Mouse (Mus musculus): ENCODE results near the gene Camkmt. TPM values are rescaled to one million over a fixed set of nuclear protein-coding genes. Genes with fewer than 3 reads are reported as not detected.

Gene Camkmt
- polyA plus RNA-seq, 1 experiment: 3.3 TPM

DNA sequence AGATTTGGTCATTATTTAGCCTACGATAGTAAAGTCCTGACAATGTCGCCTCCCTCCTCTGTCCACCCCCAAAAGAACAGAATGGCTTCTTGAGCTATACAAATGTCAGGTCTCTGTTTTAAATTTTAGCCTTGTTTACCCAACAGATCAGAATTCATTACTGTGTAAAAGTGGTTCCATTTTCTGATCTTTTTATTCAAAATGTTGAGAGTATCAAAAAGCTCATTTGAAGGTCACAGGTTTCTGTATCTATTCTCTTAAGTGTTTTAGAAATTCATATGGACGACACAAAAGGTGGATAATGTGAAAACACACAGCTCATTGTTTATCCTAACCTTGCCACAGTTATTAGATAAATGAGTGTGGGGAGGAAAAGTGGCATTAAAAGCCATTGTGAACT is 397.2 kb downstream of the Camkmt start:
- no peak for DNase-seq (ENCODE audit: low read depth in 1 of 2, low spot score in 2 of 2)
- H3K4me1 ChIP-seq (ENCODE audit: control insufficient read depth, insufficient read depth, insufficient read length): no peaks in the 10 kb centered on the region
- WGBS: 72% methylated on average over 3 of the region's 3 CpGs
- no peak overlapping the region for H3K4me3 ChIP-seq (ENCODE audit: extremely low read depth, insufficient read depth, insufficient read length)
- peaks cover 17% of the 10 kb centered on the region for H3K27me3 ChIP-seq (ENCODE audit: control insufficient read depth, insufficient read depth, low read length)
- H3K27ac ChIP-seq (ENCODE audit: insufficient read depth, low read length): no peak overlapping the region
- no peaks in the 10 kb centered on the region for H3K36me3 ChIP-seq (ENCODE audit: control insufficient read depth, insufficient read depth, low read length)
- TF ChIP-seq CTCF (IDR thresholded peaks at IDR 0.05; ENCODE audit: extremely low read depth, insufficient read depth, insufficient read length, insufficient replicate concordance): no peak
- TF ChIP-seq POLR2A (IDR thresholded peaks at IDR 0.05; ENCODE audit: low read depth, low read length): no peak

DNA sequence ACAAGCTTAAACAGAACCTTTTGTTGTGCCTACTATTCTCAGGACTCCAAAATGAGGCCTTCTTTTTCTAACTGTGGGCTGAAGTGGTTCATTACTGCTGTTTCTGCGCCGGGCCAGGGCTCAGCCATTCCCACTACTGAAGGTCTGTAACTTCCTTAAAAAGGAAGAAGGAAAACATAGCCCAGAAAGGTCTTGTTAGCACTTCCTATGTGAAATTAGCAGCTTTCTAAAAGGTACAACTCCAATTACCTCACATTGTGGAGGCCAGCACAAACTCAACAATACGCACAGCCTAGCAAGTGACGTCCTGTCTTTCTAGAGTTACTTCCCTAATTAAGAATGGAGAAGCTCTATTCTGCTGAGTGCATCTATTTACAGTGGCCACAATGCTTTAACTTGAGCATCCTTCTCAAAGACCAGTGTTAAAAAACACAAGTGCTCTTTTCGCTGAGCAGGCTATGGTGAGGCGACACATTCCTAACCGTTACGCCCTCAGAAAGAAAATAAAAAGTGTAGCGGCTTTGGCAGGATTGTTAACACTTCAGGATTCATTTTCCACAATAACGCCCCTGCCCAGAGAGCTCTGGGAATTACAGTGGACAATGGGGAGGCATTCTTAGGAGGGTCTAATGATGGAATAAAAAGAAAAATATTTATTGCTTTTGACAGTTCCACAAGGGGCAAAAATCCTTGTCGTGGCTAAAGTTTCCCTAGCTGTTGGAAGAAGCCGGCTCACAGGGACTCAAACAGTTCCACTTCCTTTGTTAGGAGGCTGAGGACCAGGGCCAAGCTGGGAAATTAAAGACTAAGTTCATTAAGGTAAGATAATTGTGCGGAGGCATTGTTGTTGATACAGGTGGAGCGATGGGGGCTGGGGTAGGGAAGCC is 398.5 kb downstream of the Camkmt start:
- Histone ChIP-seq H3K4me3 (ENCODE audit: extremely low read depth, insufficient read depth, insufficient read length) (no peak overlapping the region), H3K27me3 (ENCODE audit: control insufficient read depth, insufficient read depth, low read length) (peaks cover 17% of the 10 kb centered on the region), H3K36me3 (ENCODE audit: control insufficient read depth, insufficient read depth, low read length) (no peaks in the 10 kb centered on the region), H3K4me1 (ENCODE audit: control insufficient read depth, insufficient read depth, insufficient read length) (no peaks in the 10 kb centered on the region), H3K27ac (ENCODE audit: insufficient read depth, low read length) (no peak overlapping the region)
- WGBS: 15% methylated on average over 14 of the region's 14 CpGs
- TF ChIP-seq CTCF (IDR thresholded peaks at IDR 0.05; ENCODE audit: extremely low read depth, insufficient read depth, insufficient read length, insufficient replicate concordance): no peak
- no peak for TF ChIP-seq POLR2A (IDR thresholded peaks at IDR 0.05; ENCODE audit: low read depth, low read length)
- DNase-seq (ENCODE audit: low read depth in 1 of 2, low spot score in 2 of 2): no peak

DNA sequence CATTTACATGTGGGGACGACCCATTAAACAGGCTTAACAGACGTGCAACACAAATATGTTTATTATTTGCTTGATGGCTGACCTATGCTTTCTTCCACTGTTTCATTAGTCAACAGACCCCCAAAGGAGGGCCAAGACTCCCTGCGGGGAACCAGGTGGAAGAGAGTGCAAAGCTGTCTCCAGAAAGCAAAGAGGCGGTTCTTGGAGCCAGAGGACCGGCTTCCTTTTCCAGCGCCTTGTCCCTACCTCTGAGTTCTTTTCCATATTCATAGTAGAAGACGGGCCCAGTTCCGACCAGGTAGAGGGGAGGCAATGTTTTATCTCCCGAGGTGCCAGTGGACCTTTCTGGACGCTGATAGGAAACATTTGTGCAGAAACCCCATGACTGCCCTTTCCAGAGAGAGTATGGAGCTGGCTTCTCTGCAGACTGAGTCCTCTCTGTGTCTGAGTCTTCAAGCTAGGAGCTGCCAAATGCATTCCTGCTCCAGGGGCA is 399.2 kb downstream of the Camkmt start:
- no peak for DNase-seq (ENCODE audit: low read depth in 1 of 2, low spot score in 2 of 2)
- Histone ChIP-seq H3K4me3 (ENCODE audit: extremely low read depth, insufficient read depth, insufficient read length) (no peak overlapping the region), H3K27me3 (ENCODE audit: control insufficient read depth, insufficient read depth, low read length) (peaks cover 16% of the 10 kb centered on the region), H3K36me3 (ENCODE audit: control insufficient read depth, insufficient read depth, low read length) (no peaks in the 10 kb centered on the region), H3K27ac (ENCODE audit: insufficient read depth, low read length) (no peak overlapping the region), H3K4me1 (ENCODE audit: control insufficient read depth, insufficient read depth, insufficient read length) (no peaks in the 10 kb centered on the region)
- TF ChIP-seq POLR2A (IDR thresholded peaks at IDR 0.05; ENCODE audit: low read depth, low read length) (no peak), CTCF (IDR thresholded peaks at IDR 0.05; ENCODE audit: extremely low read depth, insufficient read depth, insufficient read length, insufficient replicate concordance) (no peak)
- 13% methylated on average over 10 of the region's 10 CpGs for WGBS

DNA sequence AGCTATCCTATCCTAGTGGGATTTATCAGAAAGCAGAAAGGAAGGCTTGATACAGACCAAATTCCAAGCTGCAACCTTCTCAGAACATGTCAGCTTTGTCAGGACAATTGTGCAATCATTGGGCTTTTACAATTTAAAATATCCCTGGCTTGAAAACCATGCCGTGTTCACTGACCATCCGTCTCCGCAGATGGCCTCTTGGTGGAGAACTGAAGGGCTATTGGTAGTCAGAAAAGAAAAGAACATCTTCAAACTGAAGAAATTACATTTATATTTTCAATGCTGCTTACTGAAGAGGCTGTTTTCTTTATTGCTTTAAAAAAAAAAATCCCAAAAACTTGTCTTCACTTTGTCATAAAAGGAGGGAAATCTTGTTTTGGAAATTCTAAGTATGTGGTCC is 401.1 kb downstream of the Camkmt start:
- no peaks in the 10 kb centered on the region for H3K36me3 ChIP-seq (ENCODE audit: control insufficient read depth, insufficient read depth, low read length)
- peaks cover 9% of the 10 kb centered on the region for H3K27me3 ChIP-seq (ENCODE audit: control insufficient read depth, insufficient read depth, low read length)
- DNase-seq (ENCODE audit: low read depth in 1 of 2, low spot score in 2 of 2): no peak
- no peak overlapping the region for H3K4me3 ChIP-seq (ENCODE audit: extremely low read depth, insufficient read depth, insufficient read length)
- no peak overlapping the region for H3K27ac ChIP-seq (ENCODE audit: insufficient read depth, low read length)
- TF ChIP-seq CTCF (IDR thresholded peaks at IDR 0.05; ENCODE audit: extremely low read depth, insufficient read depth, insufficient read length, insufficient replicate concordance) (no peak), POLR2A (IDR thresholded peaks at IDR 0.05; ENCODE audit: low read depth, low read length) (no peak)
- no peaks in the 10 kb centered on the region for H3K4me1 ChIP-seq (ENCODE audit: control insufficient read depth, insufficient read depth, insufficient read length)
- WGBS: 68% methylated on average over 3 of the region's 3 CpGs

DNA sequence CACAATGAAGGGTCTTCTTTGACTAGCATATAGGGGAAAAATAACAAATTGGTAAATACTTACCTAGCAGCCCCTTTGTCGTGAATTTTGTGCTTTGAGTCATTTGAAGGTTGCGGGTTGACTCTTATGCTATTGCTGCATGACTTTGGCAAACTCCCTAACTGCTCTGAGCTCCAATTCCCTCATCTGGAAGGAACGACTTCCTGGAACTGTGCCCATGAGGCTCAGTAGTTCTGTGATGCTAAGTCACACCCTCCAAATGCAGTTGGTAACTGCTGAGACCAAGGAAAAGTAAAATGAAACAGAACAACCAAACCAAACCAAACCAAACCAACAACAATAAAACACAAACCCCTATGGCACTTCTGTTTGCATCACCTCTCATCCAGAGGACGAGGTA is 403.2 kb downstream of the Camkmt start:
- 65% methylated on average over 4 of the region's 4 CpGs for WGBS
- Histone ChIP-seq H3K4me3 (ENCODE audit: extremely low read depth, insufficient read depth, insufficient read length) (no peak overlapping the region), H3K27me3 (ENCODE audit: control insufficient read depth, insufficient read depth, low read length) (peaks cover 2% of the 10 kb centered on the region; the same call in 1 of the 2 replicates), H3K36me3 (ENCODE audit: control insufficient read depth, insufficient read depth, low read length) (no peaks in the 10 kb centered on the region), H3K27ac (ENCODE audit: insufficient read depth, low read length) (no peak overlapping the region), H3K4me1 (ENCODE audit: control insufficient read depth, insufficient read depth, insufficient read length) (no peaks in the 10 kb centered on the region)
- no peak for DNase-seq (ENCODE audit: low read depth in 1 of 2, low spot score in 2 of 2)
- TF ChIP-seq CTCF (IDR thresholded peaks at IDR 0.05; ENCODE audit: extremely low read depth, insufficient read depth, insufficient read length, insufficient replicate concordance): no peak
- TF ChIP-seq POLR2A (IDR thresholded peaks at IDR 0.05; ENCODE audit: low read depth, low read length): no peak

DNA sequence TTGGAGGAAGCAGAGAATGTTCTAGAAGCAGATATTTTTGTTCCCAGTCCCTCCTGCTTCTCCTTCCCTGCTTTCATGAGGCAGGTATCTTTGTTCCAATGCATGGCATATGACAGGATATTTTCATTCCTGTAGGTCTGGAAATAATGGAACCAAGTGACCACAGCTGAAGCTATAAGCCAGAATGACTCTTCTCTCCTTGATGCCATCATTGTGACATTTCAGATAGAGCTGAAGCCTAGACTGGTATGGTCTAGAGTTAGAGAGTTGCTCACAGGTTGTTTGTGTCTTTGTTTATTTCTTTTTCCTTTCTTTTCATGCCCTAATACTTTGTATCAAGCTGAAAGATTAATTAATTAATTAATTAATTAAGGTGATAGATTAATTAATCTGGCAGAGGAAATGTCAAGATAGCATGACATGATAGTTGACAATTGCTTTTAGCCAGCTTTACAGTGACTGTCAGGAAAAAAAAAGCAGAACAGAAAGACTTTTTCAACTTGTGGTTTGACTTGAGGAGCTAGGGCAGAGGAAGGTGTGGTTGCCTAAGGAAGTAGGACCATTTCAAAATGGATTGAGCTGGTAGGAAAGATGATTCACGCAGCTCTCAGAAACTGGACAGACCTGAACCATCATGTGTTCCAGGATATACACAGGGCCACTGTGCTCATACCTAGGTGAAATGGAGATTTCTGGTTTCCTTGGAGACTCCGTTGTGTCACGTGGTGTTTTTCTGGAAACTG is 404.8 kb downstream of the Camkmt start:
- TF ChIP-seq POLR2A (IDR thresholded peaks at IDR 0.05; ENCODE audit: low read depth, low read length): no peak
- TF ChIP-seq CTCF (IDR thresholded peaks at IDR 0.05; ENCODE audit: extremely low read depth, insufficient read depth, insufficient read length, insufficient replicate concordance): no peak
- 67% methylated on average over 3 of the region's 3 CpGs for WGBS

More for the DNA sequence above, 404.8 kb downstream of the Camkmt start:
- DNase-seq (ENCODE audit: low read depth in 1 of 2, low spot score in 2 of 2): no peak
- H3K4me3 ChIP-seq (ENCODE audit: extremely low read depth, insufficient read depth, insufficient read length): no peak overlapping the region
- no peaks in the 10 kb centered on the region for H3K36me3 ChIP-seq (ENCODE audit: control insufficient read depth, insufficient read depth, low read length)
- no peaks in the 10 kb centered on the region for H3K4me1 ChIP-seq (ENCODE audit: control insufficient read depth, insufficient read depth, insufficient read length)
- no peak overlapping the region for H3K27ac ChIP-seq (ENCODE audit: insufficient read depth, low read length)
- H3K27me3 ChIP-seq (ENCODE audit: control insufficient read depth, insufficient read depth, low read length): peaks cover under 1% of the 10 kb centered on the region; the same call in 1 of the 2 replicates
